Mouse (Mus musculus) layer of hippocampus, adult 18-20 months (tissue): ENCODE measurements around the gene Car10. TPM values are rescaled to one million over a fixed set of nuclear protein-coding genes. Genes with fewer than 3 reads are reported as not detected.

ENCODE experiments used
- DNase-seq, 2 experiments: peaks; one replicate each; pipeline ENCODE4 v3.0.0; 2022; ENCODE audit warnings: low spot score in 2 of 2
- long read RNA-seq: library from polyadenylated mRNA; stranded (forward); transcript quantifications from one replicate; pipeline ENCODE4 v2.0.0, GENCODE M21; 2021
- total RNA-seq, 2 experiments: library from RNA; stranded (reverse); gene quantifications; 2 replicates each; pipeline ENCODE4 v1.2.3; 2021

Gene Car10
- total RNA-seq = 10 to 100 TPM; 33.7 to 38.2 TPM
- long read RNA-seq, transcript Car10-206 (9 exons, 3,334 nt) = major isoform, 20 of 49 reads
- long read RNA-seq, transcript Car10-201 (10 exons, 3,293 nt) = minor isoform, 17 of 49 reads
- long read RNA-seq, partial matches to known transcripts = 3 of 49 reads
- long read RNA-seq, other reads (novel, unspliced or antisense) = 9 of 49 reads

DNA sequence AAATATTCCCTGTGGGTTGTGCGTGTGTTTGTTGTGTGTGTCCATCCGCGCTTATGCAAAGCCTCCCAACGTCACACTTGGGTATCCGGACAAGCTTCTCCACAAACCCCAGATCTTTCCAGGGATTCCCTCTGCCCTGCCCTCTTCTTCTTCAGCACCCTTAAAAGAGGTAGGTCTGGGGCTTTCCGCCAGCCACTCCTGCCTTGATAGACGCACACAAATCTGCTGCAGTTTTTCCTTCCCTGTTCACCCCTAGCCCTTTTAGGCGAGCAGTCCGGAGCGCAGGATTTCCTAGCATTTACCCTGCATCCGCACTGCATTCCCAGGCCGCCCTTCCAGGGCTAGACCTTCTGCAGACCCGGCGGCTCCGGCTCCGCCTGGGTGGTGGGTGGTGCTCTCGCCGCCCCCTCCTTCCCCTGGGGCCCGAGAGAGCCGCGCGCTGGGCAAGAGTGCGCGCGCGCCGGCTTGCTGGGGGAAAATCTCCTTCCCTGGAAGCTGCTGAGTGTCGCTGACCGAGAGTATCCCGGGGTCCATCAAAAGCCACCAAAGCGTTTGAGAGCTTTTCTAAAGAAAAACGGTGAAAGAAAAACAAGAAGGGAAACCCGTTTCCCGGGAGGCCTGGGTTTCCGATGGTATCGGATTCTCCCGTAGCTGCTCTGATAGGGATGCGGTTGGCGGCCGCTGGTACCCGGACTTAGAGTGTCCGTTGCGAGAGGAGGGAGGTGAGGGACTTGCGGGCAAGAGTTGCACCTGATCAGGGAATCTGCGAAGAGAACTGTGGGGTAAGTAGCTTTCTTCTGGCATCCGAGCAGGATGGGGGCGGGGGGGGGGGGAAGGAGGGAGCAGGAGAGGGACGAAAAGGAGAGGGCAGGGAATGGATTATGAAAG is at the start of gene Car10:
TSS of gene Car10 (plus strand) at position 88 of the 888 bp plus-strand sequence.
- DNase-seq = peak; percentile 26 to 51

DNA sequence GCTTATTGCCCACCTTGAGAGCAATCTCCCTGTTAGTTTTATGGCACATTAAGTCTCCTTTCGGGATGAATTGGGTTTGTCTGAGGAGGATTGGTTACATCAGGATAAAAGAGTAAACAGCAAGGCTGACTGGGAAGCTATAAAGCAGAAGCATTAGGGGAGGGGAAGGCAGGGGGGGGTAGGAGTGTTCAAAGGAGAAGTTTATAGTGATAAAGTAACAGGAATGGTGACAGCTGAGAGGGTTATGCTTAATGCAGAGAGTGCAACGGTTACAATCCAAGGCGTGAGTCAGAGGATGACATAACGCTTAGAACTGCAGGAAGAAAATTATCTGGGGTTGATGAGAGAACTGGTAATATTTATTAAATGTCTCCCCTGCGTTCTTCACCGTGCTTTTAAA is 32.8 kb upstream of the Car10 start:
- no peak for DNase-seq

DNA sequence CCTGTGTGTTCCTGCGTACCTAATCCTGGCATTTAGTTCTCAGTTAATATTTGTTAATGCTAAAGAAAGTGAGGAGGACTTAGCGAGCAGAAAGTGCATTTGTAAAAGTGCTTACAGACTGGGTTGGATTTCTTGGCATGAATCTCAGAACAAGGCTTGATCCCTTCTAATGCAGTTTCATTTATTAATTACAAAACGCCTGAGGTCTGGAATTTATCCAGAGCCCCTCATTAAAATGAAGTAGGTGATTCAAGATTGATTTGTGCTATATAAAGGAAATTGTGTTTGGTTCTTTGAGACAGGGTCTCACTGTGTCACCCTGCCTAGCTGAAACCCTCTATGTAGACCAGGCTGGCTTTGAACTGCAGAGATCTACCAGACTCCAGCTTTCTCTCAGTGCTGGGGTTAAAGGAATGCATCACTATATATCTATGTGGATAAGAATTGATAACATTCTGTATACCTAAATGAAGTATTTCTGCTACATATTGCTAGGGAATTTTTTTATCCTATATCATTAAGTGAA is 32.1 kb upstream of the Car10 start:
- no peak for DNase-seq

DNA sequence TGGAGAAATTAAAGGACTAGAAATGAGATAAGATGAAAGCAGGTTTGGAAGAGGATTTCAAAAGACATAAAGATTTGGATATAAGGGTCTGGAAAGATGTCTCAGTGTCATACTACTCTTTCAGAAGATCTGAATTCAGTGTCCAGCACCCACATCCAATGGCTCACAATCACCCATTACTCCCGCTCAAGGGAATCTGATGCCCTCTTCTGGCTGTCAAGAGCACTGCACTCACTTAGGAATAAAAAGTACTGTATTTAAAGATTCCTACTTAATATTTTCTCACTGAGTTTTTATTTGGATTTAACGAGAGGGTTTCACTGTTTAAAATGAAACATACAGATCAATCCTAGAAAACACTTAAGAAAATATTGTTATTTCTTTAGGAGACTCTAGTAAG is 2.2 kb upstream of the Car10 start:
- DNase-seq = peak in 1 of 2 experiments; percentile 12

- peak in 1 of 2 experiments; percentile 4 for DNase-seq
Measured at GRCm38 (mm10) chr11:93097001-93097400, 827 bp upstream of the Car10 start.

GRCm38 (mm10) chr11:93097431-93097851 is 387 bp upstream of the Car10 start:
- DNase-seq = no peak

DNA sequence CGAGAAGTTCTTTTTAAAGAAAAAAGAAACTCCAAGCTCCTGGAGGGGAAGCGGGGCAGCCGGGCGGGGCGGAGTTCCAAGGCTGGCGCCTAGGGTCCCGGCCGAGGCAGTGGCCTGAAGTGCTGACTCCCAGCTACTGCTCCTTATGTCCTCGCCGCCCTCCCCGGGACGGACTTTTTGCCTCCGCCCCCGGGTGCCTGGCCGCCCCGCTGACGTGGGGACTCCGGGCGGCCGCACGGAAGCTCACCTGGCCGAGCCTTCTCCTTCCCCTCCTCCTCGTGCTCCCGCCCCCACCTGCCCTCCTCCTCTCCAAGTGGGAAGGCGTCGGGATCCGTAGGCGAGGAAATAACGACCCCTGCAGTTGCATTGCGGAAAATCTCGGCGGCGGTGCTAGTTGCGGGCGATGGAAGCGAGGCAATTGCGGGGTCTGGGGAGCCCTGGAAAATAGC is 1.1 kb downstream of the Car10 start:
- DNase-seq = peak in 1 of 2 experiments; percentile 54

DNA sequence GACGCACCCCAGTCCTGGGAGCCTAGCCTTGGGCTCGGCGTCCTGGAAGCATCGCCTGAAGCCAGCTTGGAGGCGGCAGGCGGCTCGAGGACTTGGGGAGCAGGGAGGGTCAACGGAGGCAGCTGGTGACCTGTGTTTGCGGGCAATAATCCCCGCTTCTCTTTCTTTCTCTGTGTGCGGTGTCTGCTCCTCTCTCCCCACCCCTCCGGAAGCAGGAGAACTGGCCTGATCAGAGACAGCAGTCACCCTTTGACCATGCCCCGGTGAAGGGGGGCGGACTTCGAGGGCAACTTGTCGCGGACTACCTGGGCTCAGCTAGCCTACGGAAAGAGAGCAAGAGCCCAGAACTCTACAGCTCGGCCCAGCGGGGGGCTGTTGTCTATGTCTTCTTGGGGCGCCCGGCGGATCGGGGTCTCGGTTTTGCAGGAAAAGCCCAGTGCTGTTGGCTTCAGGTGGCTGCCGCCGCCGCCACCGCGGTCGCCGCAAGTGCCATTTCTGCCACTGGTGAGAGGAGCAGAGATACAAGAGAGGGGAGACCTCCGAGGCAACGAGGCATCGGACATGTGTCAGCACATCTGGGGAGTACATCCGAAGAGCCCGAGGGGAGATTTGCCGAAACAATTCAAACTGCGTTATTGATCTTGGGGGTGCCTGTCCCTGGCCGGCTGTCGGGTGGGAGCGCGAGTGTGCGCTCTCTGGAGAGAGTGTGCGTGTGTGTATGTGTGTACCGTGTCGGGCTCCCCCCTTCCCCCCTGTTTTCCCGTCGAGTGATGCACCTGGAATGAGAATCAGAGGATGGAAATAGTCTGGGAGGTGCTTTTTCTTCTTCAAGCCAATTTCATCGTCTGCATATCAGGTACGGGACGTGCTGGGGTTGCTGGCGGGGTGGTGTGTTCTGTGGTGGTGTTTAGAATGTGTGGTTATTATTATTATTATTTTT is 1.9 kb downstream of the Car10 start:
- peak in 1 of 2 experiments; percentile 8 for DNase-seq

DNA sequence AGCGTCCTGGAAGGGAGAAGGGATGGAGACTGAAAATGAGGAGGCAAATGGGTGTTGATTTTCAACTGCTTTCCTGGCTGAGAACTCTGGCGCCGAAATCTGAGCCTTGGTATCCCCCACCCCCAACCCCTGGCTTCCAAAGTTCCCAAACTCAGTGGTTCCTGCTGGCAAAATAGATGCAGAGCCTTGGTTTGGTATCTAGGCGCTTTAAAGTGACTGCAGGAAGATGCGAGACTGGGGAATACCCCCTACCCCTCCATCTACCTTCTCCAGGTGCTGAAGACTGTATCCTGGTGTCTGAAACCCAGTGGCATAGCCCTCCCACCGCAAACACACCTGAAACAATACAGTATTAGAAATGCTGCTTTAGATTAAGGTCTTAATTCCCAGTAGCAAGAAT is 2.8 kb downstream of the Car10 start:
- DNase-seq = peak in 1 of 2 experiments; percentile 6

DNA sequence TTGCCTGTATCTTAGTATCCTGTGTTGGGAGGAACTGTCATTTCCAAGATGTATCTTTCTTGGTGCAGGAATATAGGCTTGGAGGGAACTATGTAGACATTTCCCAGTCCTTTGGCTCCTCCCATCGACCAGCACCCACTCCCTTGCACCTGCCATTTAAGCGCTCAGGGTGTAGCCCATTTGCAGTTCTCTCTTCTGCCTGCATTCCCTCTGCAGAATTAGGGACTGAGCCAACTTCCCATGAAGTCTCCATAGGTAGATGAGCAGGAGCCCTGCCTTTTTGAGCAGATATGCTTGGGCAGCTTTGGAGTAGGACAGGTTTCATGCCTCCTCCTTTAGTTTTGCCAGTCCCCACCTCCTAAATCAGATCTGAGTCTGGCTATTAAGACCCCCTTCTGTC is 3.3 kb downstream of the Car10 start:
- no peak for DNase-seq

DNA sequence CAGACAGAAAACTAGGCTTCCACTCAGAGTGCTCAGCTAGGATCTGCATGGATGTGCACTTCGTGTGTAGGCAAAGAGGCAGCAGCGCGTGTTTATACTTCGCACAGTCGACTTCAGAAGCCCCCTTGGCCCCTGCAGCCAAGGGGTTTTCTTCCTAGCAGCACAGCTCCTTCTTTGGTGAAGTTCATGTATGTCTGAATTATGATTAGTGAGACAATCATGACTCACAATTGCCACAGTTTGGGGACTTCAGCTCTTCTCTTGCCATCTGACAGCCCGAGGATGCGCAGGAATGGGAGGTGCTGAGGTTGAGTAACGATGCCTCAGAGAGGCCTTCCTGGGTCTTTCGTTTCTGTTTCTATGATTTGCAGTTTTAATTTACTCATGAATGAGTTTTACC is 4.5 kb downstream of the Car10 start:
- DNase-seq = peak in 1 of 2 experiments; percentile 4

DNA sequence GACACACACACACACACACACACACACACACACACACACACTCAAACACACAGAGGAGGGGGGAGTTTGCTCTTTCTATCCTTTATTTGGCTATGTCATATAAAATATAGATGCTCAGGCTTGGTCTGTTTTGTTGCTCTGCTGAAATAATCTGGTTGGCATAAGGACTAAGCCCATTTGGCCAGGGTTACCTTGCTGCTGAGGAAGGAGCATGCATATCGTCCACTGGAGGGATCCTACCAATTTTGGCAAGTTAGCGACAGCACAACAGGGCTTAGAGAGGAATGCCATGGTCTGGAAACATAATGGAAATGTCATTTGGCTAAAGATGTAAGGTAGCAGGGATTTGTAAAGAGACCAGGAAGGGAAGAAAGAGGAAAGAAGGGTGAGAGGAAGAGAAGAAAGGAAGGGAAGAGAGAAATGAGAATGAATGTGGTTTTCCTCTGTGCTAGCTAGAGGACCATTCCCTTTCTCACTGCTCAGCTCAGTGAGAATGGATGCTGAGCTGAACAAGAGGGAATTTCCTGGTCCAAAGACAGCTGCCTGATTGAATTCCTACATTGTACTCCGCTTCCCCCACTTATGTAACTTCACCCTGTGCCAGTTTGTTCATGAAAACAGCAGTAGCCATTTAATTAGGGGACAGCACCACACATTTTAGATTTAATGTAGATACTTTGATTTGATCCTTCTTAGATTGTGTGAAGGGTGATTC is 5.4 kb downstream of the Car10 start:
- DNase-seq = peak in 1 of 2 experiments; percentile 15

- DNase-seq = peak in 1 of 2 experiments; percentile 54
Measured at GRCm38 (mm10) chr11:93109451-93109850, 11.6 kb downstream of the Car10 start.

DNA sequence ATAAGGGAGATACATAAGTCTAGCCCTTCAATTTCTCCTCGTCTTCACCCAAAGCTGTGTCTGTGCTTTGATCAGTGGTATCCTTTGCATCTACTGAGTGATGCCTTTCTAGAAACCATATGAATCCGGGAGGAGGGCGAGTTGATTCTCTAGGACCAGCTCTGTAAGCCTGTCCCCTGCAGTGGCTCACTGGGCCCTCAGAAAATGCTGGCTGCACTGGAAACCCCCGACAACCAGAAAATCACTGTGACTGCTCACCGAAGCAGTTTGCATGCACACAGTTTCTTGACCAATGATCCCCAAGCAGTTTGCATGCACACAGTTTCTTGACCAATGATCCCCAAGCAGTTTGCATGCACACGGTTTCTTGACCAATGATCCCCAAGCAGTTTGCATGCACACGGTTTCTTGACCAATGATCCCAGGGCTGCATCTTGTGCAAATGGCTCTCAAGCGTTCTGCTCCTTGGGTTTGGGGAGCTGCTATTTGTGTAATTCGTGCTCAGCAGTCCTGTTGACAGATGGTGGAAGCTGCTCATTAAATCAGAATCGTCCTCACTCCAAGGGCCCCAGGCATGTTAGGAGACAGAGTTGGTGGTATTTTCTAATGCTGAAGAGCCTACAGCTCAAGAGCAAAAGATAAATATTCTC is 23.1 kb downstream of the Car10 start:
- peak; percentile 27 to 49 for DNase-seq

- no peak for DNase-seq
Measured at GRCm38 (mm10) chr11:93123691-93124090, 25.9 kb downstream of the Car10 start.

DNA sequence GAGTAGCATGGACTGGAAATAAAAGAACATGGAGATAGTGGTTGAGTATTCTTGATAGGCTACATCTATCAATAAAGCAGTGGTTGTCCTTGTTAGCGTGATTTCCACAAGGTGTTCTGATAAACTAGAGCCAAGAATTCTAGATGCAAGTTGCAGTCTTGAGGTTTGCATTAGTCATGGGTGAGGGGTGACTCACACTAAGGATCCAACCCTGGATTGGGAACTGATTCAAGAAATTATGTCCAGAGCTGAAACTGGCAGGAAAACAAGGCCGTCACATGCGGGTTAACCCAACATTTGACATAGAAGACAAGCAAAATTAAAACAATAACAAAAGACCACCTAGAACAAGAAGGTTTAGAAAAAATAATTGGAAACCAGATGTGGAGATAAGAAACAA is 28.6 kb downstream of the Car10 start:
- no peak for DNase-seq

DNA sequence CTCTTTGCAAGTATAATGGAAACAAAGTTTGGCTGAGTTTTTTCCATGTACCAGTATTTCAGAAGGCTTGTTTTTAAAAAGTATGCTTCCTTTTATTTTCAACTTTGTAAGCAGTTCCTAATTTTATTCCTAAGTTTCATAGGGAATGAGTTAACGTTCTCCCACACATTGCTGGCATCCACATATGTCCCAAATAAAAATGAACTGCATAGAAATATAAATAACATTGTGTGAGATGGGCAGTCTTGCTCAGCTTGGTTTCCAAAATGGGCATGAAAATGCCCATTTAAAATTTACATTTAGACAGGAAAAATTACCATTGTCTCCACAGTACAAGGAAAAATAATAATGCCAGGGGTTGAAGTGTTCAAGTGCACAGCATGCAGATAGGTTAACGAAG is 30.7 kb downstream of the Car10 start:
- DNase-seq = no peak

DNA sequence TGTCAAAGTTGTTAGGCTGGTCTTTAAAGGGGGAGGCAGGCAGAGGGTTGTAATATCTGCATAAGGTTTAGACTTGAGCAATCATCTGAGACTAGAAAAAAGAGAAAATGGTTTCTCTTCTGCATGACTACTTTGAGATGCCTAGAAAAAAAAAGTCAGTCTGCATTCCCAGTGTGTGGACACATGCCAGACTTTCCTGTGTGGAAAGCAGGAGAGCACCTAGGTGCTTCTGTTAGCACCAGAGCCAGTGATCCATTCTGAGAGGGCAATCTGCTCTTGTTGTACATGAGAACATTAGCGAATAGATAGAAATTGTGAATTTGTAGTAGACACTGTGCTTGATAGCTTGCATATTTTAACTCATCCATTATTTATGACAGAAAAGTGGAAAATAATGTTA is 40.0 kb downstream of the Car10 start:
- no peak for DNase-seq

DNA sequence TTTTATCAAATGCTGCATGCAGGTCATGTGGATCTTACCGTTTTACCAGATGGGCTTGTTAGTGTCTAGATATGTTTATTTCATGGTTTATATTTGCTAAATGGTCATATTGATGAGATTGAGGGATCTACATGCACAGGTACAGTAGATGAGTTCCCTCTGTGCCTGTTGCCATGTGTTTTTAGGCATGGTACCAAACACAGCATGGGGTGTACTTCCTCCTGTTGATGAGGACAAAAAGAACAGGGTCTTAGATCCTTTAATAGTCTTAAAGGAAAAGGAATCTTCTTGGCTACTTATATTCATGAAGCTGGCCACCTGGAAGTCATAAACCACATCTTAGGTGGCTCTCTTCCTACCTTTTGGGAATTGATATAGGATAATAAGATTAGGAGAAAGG is 43.9 kb downstream of the Car10 start:
- DNase-seq = no peak

DNA sequence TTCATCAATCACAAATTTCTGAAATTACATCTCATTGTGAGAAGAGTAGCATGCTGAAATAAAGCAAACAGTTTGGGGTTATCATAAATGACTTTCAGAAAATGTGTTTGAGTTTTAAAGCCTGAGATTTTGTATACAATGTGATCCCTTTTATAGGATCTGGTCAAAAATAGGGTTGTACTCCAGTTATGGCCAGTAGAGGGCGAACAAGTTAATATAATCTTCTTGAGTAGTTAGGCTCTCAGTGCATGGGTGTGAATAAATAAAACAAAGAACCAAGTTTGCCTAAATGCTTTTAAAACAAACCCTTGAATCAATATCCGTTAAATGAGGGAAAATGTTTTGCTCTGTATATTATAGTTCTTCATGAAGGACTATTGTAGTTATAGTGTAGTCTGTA is 46.7 kb downstream of the Car10 start:
- peak in 1 of 2 experiments; percentile 80 for DNase-seq
